In the genomic region with DNA sequence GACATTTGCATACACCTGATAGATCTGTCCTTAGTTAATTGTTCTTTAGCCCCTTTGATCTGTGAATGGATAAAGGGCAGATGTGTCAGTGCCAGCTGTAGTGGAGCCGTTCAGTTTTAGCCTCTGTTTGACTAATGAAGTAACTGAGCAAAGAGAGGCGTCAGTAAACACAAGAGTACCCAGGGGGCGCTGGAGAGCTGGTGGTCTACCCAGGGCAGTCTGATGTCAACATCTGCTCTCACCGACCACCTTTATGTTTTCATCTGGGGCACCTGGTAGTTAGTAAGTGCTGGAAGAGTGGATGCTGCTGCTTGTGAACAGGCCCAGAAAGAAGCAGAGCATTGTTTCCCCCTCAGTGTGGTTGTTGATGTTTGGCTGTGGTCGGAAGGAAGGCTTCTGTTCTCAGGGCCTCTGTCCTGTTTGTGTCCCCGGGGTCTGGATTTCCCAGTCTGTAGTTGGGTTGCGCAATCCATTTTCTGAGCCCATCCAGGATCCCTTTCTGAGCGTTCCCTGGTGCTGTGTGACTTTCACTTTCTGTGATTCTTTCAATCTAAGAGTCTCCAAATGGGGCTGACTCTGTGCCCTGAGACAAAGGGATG, we compare ENCODE assay signal across 8 mouse cellular contexts.
DNase-seq lines count a peak whose midpoint lies in the region; ATAC-seq and TF ChIP-seq lines count a peak whose summit lies in the region.

No protein-coding gene starts in this region.

- peak; percentile 8 to 13 for DNase-seq in cerebellum, postnatal 14 days
- no peak for DNase-seq in cerebellum, adult 11 months
- DNase-seq in urinary bladder, postnatal 25 days (ENCODE audit: low spot score), result peak; percentile 25
- DNase-seq in urinary bladder, adult 18-20 months (ENCODE audit: low spot score in 2 of 2), result no peak
- DNase-seq in heart, postnatal 25 days (ENCODE audit: low spot score), result peak; percentile 58
- DNase-seq in lung, postnatal 0 days (ENCODE audit: low spot score), result peak; percentile 65
- DNase-seq in cerebellum, adult 8-10 months, result no peak

- ATAC-seq in lung, postnatal 0 days, result peak; percentile 47
- no peak for ATAC-seq in activated CD4-positive, CD25-positive, alpha-beta regulatory T cell, adult 4 months

- TF ChIP-seq CTCF in lung, postnatal 0 days (IDR thresholded peaks at IDR 0.05), result peak; percentile 65

- no peak overlapping the region for H3K9ac ChIP-seq in lung, postnatal 0 days (replicated peaks; ENCODE audit: low read depth)

- no peak overlapping the region for H3K27ac ChIP-seq in lung, postnatal 0 days (ENCODE audit: low read length)

- H3K27me3 ChIP-seq in lung, postnatal 0 days (replicated peaks; ENCODE audit: insufficient read depth, low read length), result no peaks in the 10 kb centered on the region

- H3K9me3 ChIP-seq in lung, postnatal 0 days (ENCODE audit: low read length), result no peaks in the 10 kb centered on the region

- intact Hi-C loops in heart, postnatal 25 days (cut with DNase I), result no loop called here

- H3K36me3 ChIP-seq in lung, postnatal 0 days (ENCODE audit: insufficient read depth, low read length), result no peaks in the 10 kb centered on the region

- no peak overlapping the region for H3K4me2 ChIP-seq in lung, postnatal 0 days (replicated peaks; ENCODE audit: low read depth, low read length)

- H3K4me1 ChIP-seq in lung, postnatal 0 days (ENCODE audit: insufficient read depth, low read depth, low read length), result no peaks in the 10 kb centered on the region

- TF ChIP-seq EP300 in lung, postnatal 0 days (IDR thresholded peaks at IDR 0.05), result no peak

- H3K4me3 ChIP-seq in lung, postnatal 0 days (ENCODE audit: low read depth, low read length), result no peak overlapping the region

- WGBS in lung, postnatal 0 days, result 29% methylated on average over 7 of the region's 8 CpGs

Comparison
In these comparisons a context has a peak if more than half of its experiments do, and no peak if none do; other contexts are left out.
1. DNase-seq: peak in cerebellum, postnatal 14 days (2 of 2), urinary bladder, postnatal 25 days (single experiment), heart, postnatal 25 days (single experiment) and lung, postnatal 0 days (single experiment); none in cerebellum, adult 11 months (single experiment), urinary bladder, adult 18-20 months (0 of 2) and cerebellum, adult 8-10 months (single experiment).